ENCODE assay signal across 8 mouse cellular contexts in the genomic region with DNA sequence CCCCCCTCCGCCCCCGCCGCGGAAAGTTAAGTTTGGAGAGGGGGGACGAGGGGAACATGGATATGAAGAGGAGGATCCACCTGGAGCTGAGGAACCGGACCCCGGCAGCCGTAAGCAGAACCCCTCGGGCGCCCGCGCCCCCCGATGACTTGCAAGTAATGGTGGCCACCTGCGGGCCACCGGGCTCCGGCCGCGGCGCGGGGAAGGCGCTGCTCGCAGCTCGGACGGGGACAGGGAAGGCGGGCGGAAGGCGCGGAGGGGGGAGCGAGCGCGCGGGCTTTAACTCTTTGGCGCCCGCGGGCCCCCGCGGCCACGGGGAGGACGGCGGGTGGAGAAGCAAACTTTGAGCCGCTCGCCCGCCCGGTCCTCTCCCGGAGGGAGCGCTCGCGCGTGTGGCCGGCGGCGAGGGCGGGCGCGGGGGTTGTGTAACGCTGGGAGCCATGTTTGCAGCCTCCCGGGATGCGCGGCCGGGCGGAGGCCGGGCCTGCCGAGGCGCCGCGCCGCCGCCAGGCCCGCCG. TPM values are rescaled to one million over a fixed set of nuclear protein-coding genes. Genes with fewer than 3 reads are reported as not detected.
DNase-seq lines count a peak whose midpoint lies in the region; ATAC-seq and TF ChIP-seq lines count a peak whose summit lies in the region.

No protein-coding gene starts in this region.

- WGBS in embryonic facial prominence, embryonic 15.5 days = under 1% methylated on average over 55 of the region's 70 CpGs
- under 1% methylated on average over 65 of the region's 70 CpGs for WGBS in heart, embryonic 13.5 days
- WGBS in kidney, postnatal 0 days = under 1% methylated on average over 57 of the region's 70 CpGs
- under 1% methylated on average over 50 of the region's 70 CpGs for WGBS in liver, embryonic 13.5 days (ENCODE audit: insufficient replicate concordance)
- under 1% methylated on average over 58 of the region's 70 CpGs for WGBS in neural tube, embryonic 12.5 days
- under 1% methylated on average over 60 of the region's 70 CpGs for WGBS in stomach, embryonic 16.5 days

- H3K4me1 ChIP-seq in embryonic facial prominence, embryonic 15.5 days = peaks cover 39% of the 10 kb centered on the region
- H3K4me1 ChIP-seq in heart, embryonic 13.5 days = peaks cover 59% of the 10 kb centered on the region
- H3K4me1 ChIP-seq in kidney, postnatal 0 days (replicated peaks; ENCODE audit: insufficient read depth, low read length) = peaks cover 35% of the 10 kb centered on the region
- peaks cover 76% of the 10 kb centered on the region for H3K4me1 ChIP-seq in liver, embryonic 13.5 days (replicated peaks)
- peaks cover 27% of the 10 kb centered on the region for H3K4me1 ChIP-seq in neural tube, embryonic 12.5 days
- peaks cover 36% of the 10 kb centered on the region for H3K4me1 ChIP-seq in stomach, embryonic 16.5 days (ENCODE audit: control insufficient read depth, insufficient read depth, low read length)

- peak; percentile 82 for DNase-seq in 3134 (ENCODE audit: extremely low read depth, insufficient read length, low spot score)
- peak; percentile 82 for DNase-seq in adrenal gland, postnatal 14 days
- DNase-seq in kidney, postnatal 0 days (ENCODE audit: low spot score) = peak; percentile 65
- DNase-seq in liver, embryonic 13.5 days = peak; percentile 57

- H3K27ac ChIP-seq in embryonic facial prominence, embryonic 15.5 days (replicated peaks) = peak overlapping the region; percentile 99
- peak overlapping the region; percentile 100 for H3K27ac ChIP-seq in heart, embryonic 13.5 days (replicated peaks)
- H3K27ac ChIP-seq in kidney, postnatal 0 days = peak overlapping the region; percentile 97
- H3K27ac ChIP-seq in liver, embryonic 13.5 days = peak overlapping the region; percentile 99
- peak overlapping the region; percentile 96 for H3K27ac ChIP-seq in neural tube, embryonic 12.5 days
- peak overlapping the region; percentile 99 for H3K27ac ChIP-seq in stomach, embryonic 16.5 days (ENCODE audit: low read length)

- H3K4me3 ChIP-seq in embryonic facial prominence, embryonic 15.5 days (replicated peaks) = peak overlapping the region; percentile 79
- peak overlapping the region; percentile 93 for H3K4me3 ChIP-seq in heart, embryonic 13.5 days
- peak overlapping the region; percentile 92 for H3K4me3 ChIP-seq in kidney, postnatal 0 days (replicated peaks; ENCODE audit: low read depth, low read length)
- H3K4me3 ChIP-seq in liver, embryonic 13.5 days (replicated peaks) = peak overlapping the region; percentile 97
- H3K4me3 ChIP-seq in neural tube, embryonic 12.5 days = peak overlapping the region; percentile 93
- H3K4me3 ChIP-seq in stomach, embryonic 16.5 days (replicated peaks; ENCODE audit: low read length) = peak overlapping the region; percentile 92

- H3K9ac ChIP-seq in embryonic facial prominence, embryonic 15.5 days = peak overlapping the region; percentile 97
- H3K9ac ChIP-seq in heart, embryonic 13.5 days = peak overlapping the region; percentile 100
- H3K9ac ChIP-seq in kidney, postnatal 0 days (ENCODE audit: low read depth, low read length) = peak overlapping the region; percentile 92
- H3K9ac ChIP-seq in liver, embryonic 13.5 days = peak overlapping the region; percentile 98
- peak overlapping the region; percentile 97 for H3K9ac ChIP-seq in neural tube, embryonic 12.5 days
- peak overlapping the region; percentile 100 for H3K9ac ChIP-seq in stomach, embryonic 16.5 days (ENCODE audit: low read length)

- no peak; the same call in 1 of the 2 replicates for TF ChIP-seq CTCF in kidney, postnatal 0 days (IDR thresholded peaks at IDR 0.05; ENCODE audit: low read depth)

- no peaks in the 10 kb centered on the region for H3K27me3 ChIP-seq in embryonic facial prominence, embryonic 15.5 days
- H3K27me3 ChIP-seq in heart, embryonic 13.5 days (replicated peaks) = no peaks in the 10 kb centered on the region
- H3K27me3 ChIP-seq in kidney, postnatal 0 days (ENCODE audit: insufficient read depth, low read length) = no peaks in the 10 kb centered on the region
- H3K27me3 ChIP-seq in liver, embryonic 13.5 days = no peaks in the 10 kb centered on the region
- H3K27me3 ChIP-seq in neural tube, embryonic 12.5 days (replicated peaks) = no peaks in the 10 kb centered on the region
- no peaks in the 10 kb centered on the region for H3K27me3 ChIP-seq in stomach, embryonic 16.5 days (ENCODE audit: control insufficient read depth, insufficient read depth, low read length)

- H3K36me3 ChIP-seq in embryonic facial prominence, embryonic 15.5 days = no peaks in the 10 kb centered on the region
- no peaks in the 10 kb centered on the region for H3K36me3 ChIP-seq in heart, embryonic 13.5 days
- H3K36me3 ChIP-seq in kidney, postnatal 0 days (ENCODE audit: insufficient read depth, low read length) = no peaks in the 10 kb centered on the region
- H3K36me3 ChIP-seq in liver, embryonic 13.5 days = peaks cover 34% of the 10 kb centered on the region
- H3K36me3 ChIP-seq in neural tube, embryonic 12.5 days = no peaks in the 10 kb centered on the region
- H3K36me3 ChIP-seq in stomach, embryonic 16.5 days (ENCODE audit: control insufficient read depth, insufficient read depth, low read length) = no peaks in the 10 kb centered on the region

- peak; percentile 55 for ATAC-seq in embryonic facial prominence, embryonic 15.5 days (ENCODE audit: insufficient number of reproducible peaks, low FRiP score, low TSS enrichment, low read depth)
- ATAC-seq in heart, embryonic 13.5 days (ENCODE audit: extremely low read depth, insufficient number of reproducible peaks, low FRiP score, low TSS enrichment) = peak; percentile 9; the same call in 1 of the 2 replicates
- ATAC-seq in kidney, postnatal 0 days (replicated peaks; ENCODE audit: low FRiP score, low read depth) = peak; percentile 19
- ATAC-seq in liver, embryonic 13.5 days (ENCODE audit: low read depth) = peak; percentile 2
- ATAC-seq in neural tube, embryonic 12.5 days (ENCODE audit: low FRiP score, low read depth) = peak; percentile 31
- ATAC-seq in stomach, embryonic 16.5 days (ENCODE audit: insufficient read depth, low FRiP score) = peak; percentile 41

- H3K9me3 ChIP-seq in embryonic facial prominence, embryonic 15.5 days (replicated peaks) = no peaks in the 10 kb centered on the region
- H3K9me3 ChIP-seq in heart, embryonic 13.5 days = no peaks in the 10 kb centered on the region
- H3K9me3 ChIP-seq in kidney, postnatal 0 days (replicated peaks; ENCODE audit: low read length) = no peaks in the 10 kb centered on the region
- no peaks in the 10 kb centered on the region for H3K9me3 ChIP-seq in liver, embryonic 13.5 days (replicated peaks)
- H3K9me3 ChIP-seq in neural tube, embryonic 12.5 days = no peaks in the 10 kb centered on the region
- no peaks in the 10 kb centered on the region for H3K9me3 ChIP-seq in stomach, embryonic 16.5 days (replicated peaks; ENCODE audit: control insufficient read depth, low read length)

- H3K4me2 ChIP-seq in embryonic facial prominence, embryonic 15.5 days (replicated peaks) = peak overlapping the region; percentile 86
- H3K4me2 ChIP-seq in heart, embryonic 13.5 days = peak overlapping the region; percentile 88
- H3K4me2 ChIP-seq in kidney, postnatal 0 days (ENCODE audit: low read length) = peak overlapping the region; percentile 81
- peak overlapping the region; percentile 90 for H3K4me2 ChIP-seq in liver, embryonic 13.5 days
- peak overlapping the region; percentile 88 for H3K4me2 ChIP-seq in neural tube, embryonic 12.5 days (replicated peaks)
- H3K4me2 ChIP-seq in stomach, embryonic 16.5 days (ENCODE audit: low read depth, low read length) = peak overlapping the region; percentile 88; the same call in 1 of the 2 replicates

RNA-seq across cellular contexts. Expression of gene Anp32b, which starts 0.6 kb away (rescaled TPM):
- total RNA-seq in adrenal gland, postnatal 14 days (2021) = 156 and 162 TPM in 2 replicates
- polyA plus RNA-seq in embryonic facial prominence, embryonic 15.5 days (2015; fragmentation: Nextera tagmentation; extraction: Ambion mirVana) = 259 and 284 TPM in 2 replicates
- polyA plus RNA-seq in heart, embryonic 13.5 days (2015; fragmentation: Nextera tagmentation; extraction: Ambion mirVana) = 179 and 191 TPM in 2 replicates
- 198 and 211 TPM in 2 replicates for polyA plus RNA-seq in kidney, postnatal 0 days (2015; fragmentation: Nextera tagmentation; extraction: Ambion mirVana)
- polyA plus RNA-seq in liver, embryonic 13.5 days (2015; fragmentation: Nextera tagmentation; extraction: Ambion mirVana) = 555 and 600 TPM in 2 replicates
- polyA plus RNA-seq in neural tube, embryonic 12.5 days (2016; fragmentation: Nextera tagmentation; extraction: Ambion mirVana) = 194 and 196 TPM in 2 replicates
- 184 and 201 TPM in 2 replicates for polyA plus RNA-seq in stomach, embryonic 16.5 days (2015; fragmentation: Nextera tagmentation; extraction: Ambion mirVana)

RNA-seq across cellular contexts. Expression of gene Nans, which starts 37.7 kb away (rescaled TPM):
- total RNA-seq in adrenal gland, postnatal 14 days (2021) = 31.5 and 43.4 TPM in 2 replicates
- polyA plus RNA-seq in embryonic facial prominence, embryonic 15.5 days (2015; fragmentation: Nextera tagmentation; extraction: Ambion mirVana) = 79.8 and 85.1 TPM in 2 replicates
- polyA plus RNA-seq in heart, embryonic 13.5 days (2015; fragmentation: Nextera tagmentation; extraction: Ambion mirVana) = 63.1 and 65.4 TPM in 2 replicates
- 45.6 and 50.7 TPM in 2 replicates for polyA plus RNA-seq in kidney, postnatal 0 days (2015; fragmentation: Nextera tagmentation; extraction: Ambion mirVana)
- 65.4 and 77.9 TPM in 2 replicates for polyA plus RNA-seq in liver, embryonic 13.5 days (2015; fragmentation: Nextera tagmentation; extraction: Ambion mirVana)
- polyA plus RNA-seq in neural tube, embryonic 12.5 days (2016; fragmentation: Nextera tagmentation; extraction: Ambion mirVana) = 65.4 and 70.7 TPM in 2 replicates
- polyA plus RNA-seq in stomach, embryonic 16.5 days (2015; fragmentation: Nextera tagmentation; extraction: Ambion mirVana) = 90.7 and 101 TPM in 2 replicates

RNA-seq across cellular contexts. Expression of gene Hemgn, which starts 38.0 kb away (rescaled TPM):
- total RNA-seq in adrenal gland, postnatal 14 days (2021) = 1.2 and 9.0 TPM in 2 replicates
- 0.68 and 1.0 TPM in 2 replicates for polyA plus RNA-seq in embryonic facial prominence, embryonic 15.5 days (2015; fragmentation: Nextera tagmentation; extraction: Ambion mirVana)
- polyA plus RNA-seq in heart, embryonic 13.5 days (2015; fragmentation: Nextera tagmentation; extraction: Ambion mirVana) = 3.1 and 12.6 TPM in 2 replicates
- polyA plus RNA-seq in kidney, postnatal 0 days (2015; fragmentation: Nextera tagmentation; extraction: Ambion mirVana) = 0.11 and 0.15 TPM in 2 replicates
- polyA plus RNA-seq in liver, embryonic 13.5 days (2015; fragmentation: Nextera tagmentation; extraction: Ambion mirVana) = 405 and 482 TPM in 2 replicates
- polyA plus RNA-seq in neural tube, embryonic 12.5 days (2016; fragmentation: Nextera tagmentation; extraction: Ambion mirVana) = 2.3 and 3.5 TPM in 2 replicates
- 16.6 and 17.6 TPM in 2 replicates for polyA plus RNA-seq in stomach, embryonic 16.5 days (2015; fragmentation: Nextera tagmentation; extraction: Ambion mirVana)

Comparison
In these comparisons a context has a peak if more than half of its experiments do, and no peak if none do; other contexts are left out.
1. Peak in every context shown above with its lines: DNase-seq, ATAC-seq, H3K4me3 ChIP-seq and H3K27ac ChIP-seq.
2. ATAC-seq: peak in every context shown above with its lines; median percentile 55 in embryonic facial prominence, embryonic 15.5 days; 41 in stomach, embryonic 16.5 days; 31 in neural tube, embryonic 12.5 days; 19 in kidney, postnatal 0 days; 9 in heart, embryonic 13.5 days; 2 in liver, embryonic 13.5 days.
3. RNA of gene Hemgn, which starts 38.0 kb away (polyA plus RNA-seq): 405 to 482 TPM in liver, embryonic 13.5 days; 16.6 to 17.6 TPM in stomach, embryonic 16.5 days, 2.3 to 3.5 TPM in neural tube, embryonic 12.5 days, 3.1 to 12.6 TPM in heart, embryonic 13.5 days, 0.68 to 1.0 TPM in embryonic facial prominence, embryonic 15.5 days and 0.11 to 0.15 TPM in kidney, postnatal 0 days; every median in the first group is over 10 times any median in the second.